Mouse (Mus musculus): Measurements from ENCODE around the gene Nedd9. TPM values are rescaled to one million over a fixed set of nuclear protein-coding genes. Genes with fewer than 3 reads are reported as not detected.

Nedd9 gene
- total and polyA plus RNA-seq, 3 experiments: 0.49 to 1.4 TPM; not detected in 1

- Histone ChIP-seq H3K4me3 (ENCODE audit: low read depth, low read length) (no peak overlapping the region), H3K4me1 (ENCODE audit: insufficient read depth, low read depth, low read length) (peaks cover 3% of the 10 kb centered on the region; the same call in 1 of the 2 replicates), H3K27me3 (ENCODE audit: insufficient read depth, low read length) (no peaks in the 10 kb centered on the region), H3K36me3 (replicated peaks) (no peaks in the 10 kb centered on the region), H3K9me3 (replicated peaks) (no peaks in the 10 kb centered on the region)
- DNase-seq (ENCODE audit: low spot score): no peak
- TF ChIP-seq GATA2 (IDR thresholded peaks at IDR 0.05; ENCODE audit: borderline replicate concordance, low read depth, low read length) (no peak), POLR2AphosphoS5 (IDR thresholded peaks at IDR 0.05; ENCODE audit: insufficient replicate concordance, low read depth, low read length) (no peak), CTCF (IDR thresholded peaks at IDR 0.05; ENCODE audit: low read depth, low read length) (no peak), GATA1 (IDR thresholded peaks at IDR 0.05; ENCODE audit: borderline replicate concordance, low read length) (no peak), TAL1 (conservative IDR thresholded peaks at IDR 0.05; ENCODE audit: low read depth, low read length) (no peak)
- ATAC-seq (ENCODE audit: extremely low read depth, insufficient number of reproducible peaks, low FRiP score, poor library complexity, severe bottlenecking): no peak
These were observed 108.7 kb downstream of the Nedd9 start for GRCm38 (mm10) chr13:41378462-41378861.

- TF ChIP-seq CTCF (IDR thresholded peaks at IDR 0.05; ENCODE audit: low read depth, low read length): no peak
- no peak for TF ChIP-seq POLR2AphosphoS5 (IDR thresholded peaks at IDR 0.05; ENCODE audit: insufficient replicate concordance, low read depth, low read length)
- TF ChIP-seq GATA2 (IDR thresholded peaks at IDR 0.05; ENCODE audit: borderline replicate concordance, low read depth, low read length): no peak
- TF ChIP-seq GATA1 (IDR thresholded peaks at IDR 0.05; ENCODE audit: borderline replicate concordance, low read length): no peak
- no peak for TF ChIP-seq TAL1 (conservative IDR thresholded peaks at IDR 0.05; ENCODE audit: low read depth, low read length)
- Histone ChIP-seq H3K36me3 (replicated peaks) (no peaks in the 10 kb centered on the region), H3K4me1 (ENCODE audit: insufficient read depth, low read depth, low read length) (peaks cover 6% of the 10 kb centered on the region; the same call in 1 of the 2 replicates), H3K4me3 (ENCODE audit: low read depth, low read length) (no peak overlapping the region), H3K27me3 (ENCODE audit: insufficient read depth, low read length) (no peaks in the 10 kb centered on the region), H3K9me3 (replicated peaks) (no peaks in the 10 kb centered on the region)
- DNase-seq (ENCODE audit: low spot score) (no peak), ATAC-seq (ENCODE audit: extremely low read depth, insufficient number of reproducible peaks, low FRiP score, poor library complexity, severe bottlenecking) (no peak)
These were observed 109.3 kb downstream of the Nedd9 start for GRCm38 (mm10) chr13:41377856-41378255.

- DNase-seq (ENCODE audit: low spot score) (no peak), ATAC-seq (ENCODE audit: extremely low read depth, insufficient number of reproducible peaks, low FRiP score, poor library complexity, severe bottlenecking) (no peak)
- H3K36me3 ChIP-seq (replicated peaks): no peaks in the 10 kb centered on the region
- TF ChIP-seq GATA1 (IDR thresholded peaks at IDR 0.05; ENCODE audit: borderline replicate concordance, low read length) (no peak), GATA2 (IDR thresholded peaks at IDR 0.05; ENCODE audit: borderline replicate concordance, low read depth, low read length) (no peak), POLR2AphosphoS5 (IDR thresholded peaks at IDR 0.05; ENCODE audit: insufficient replicate concordance, low read depth, low read length) (no peak), CTCF (IDR thresholded peaks at IDR 0.05; ENCODE audit: low read depth, low read length) (no peak), TAL1 (conservative IDR thresholded peaks at IDR 0.05; ENCODE audit: low read depth, low read length) (no peak)
- H3K9me3 ChIP-seq (replicated peaks): no peaks in the 10 kb centered on the region
- no peak overlapping the region for H3K4me3 ChIP-seq (ENCODE audit: low read depth, low read length)
- no peaks in the 10 kb centered on the region for H3K27me3 ChIP-seq (ENCODE audit: insufficient read depth, low read length)
- peaks cover 9% of the 10 kb centered on the region; the same call in 1 of the 2 replicates for H3K4me1 ChIP-seq (ENCODE audit: insufficient read depth, low read depth, low read length)
These were observed 110.1 kb downstream of the Nedd9 start for GRCm38 (mm10) chr13:41377011-41377431.

GRCm38 (mm10) chr13:41376111-41376510 is 111.1 kb downstream of the Nedd9 start:
- H3K9me3 ChIP-seq (replicated peaks): no peaks in the 10 kb centered on the region
- 0 out of 2 replicates have a peak, but pooled peaks cover 6% of the 10 kb centered on the region for H3K4me1 ChIP-seq (ENCODE audit: insufficient read depth, low read depth, low read length)
- ATAC-seq (ENCODE audit: extremely low read depth, insufficient number of reproducible peaks, low FRiP score, poor library complexity, severe bottlenecking) (no peak), DNase-seq (ENCODE audit: low spot score) (no peak)
- no peaks in the 10 kb centered on the region for H3K27me3 ChIP-seq (ENCODE audit: insufficient read depth, low read length)
- TF ChIP-seq POLR2AphosphoS5 (IDR thresholded peaks at IDR 0.05; ENCODE audit: insufficient replicate concordance, low read depth, low read length) (no peak), GATA1 (IDR thresholded peaks at IDR 0.05; ENCODE audit: borderline replicate concordance, low read length) (no peak), CTCF (IDR thresholded peaks at IDR 0.05; ENCODE audit: low read depth, low read length) (no peak), TAL1 (conservative IDR thresholded peaks at IDR 0.05; ENCODE audit: low read depth, low read length) (no peak), GATA2 (IDR thresholded peaks at IDR 0.05; ENCODE audit: borderline replicate concordance, low read depth, low read length) (no peak)
- H3K36me3 ChIP-seq (replicated peaks): no peaks in the 10 kb centered on the region
- H3K4me3 ChIP-seq (ENCODE audit: low read depth, low read length): no peak overlapping the region

- H3K4me1 ChIP-seq (ENCODE audit: insufficient read depth, low read depth, low read length): 0 out of 2 replicates have a peak, but pooled peaks cover 6% of the 10 kb centered on the region
- no peak for ATAC-seq (ENCODE audit: extremely low read depth, insufficient number of reproducible peaks, low FRiP score, poor library complexity, severe bottlenecking)
These were observed 111.5 kb downstream of the Nedd9 start for GRCm38 (mm10) chr13:41375696-41376095.

GRCm38 (mm10) chr13:41374886-41375285 is 112.3 kb downstream of the Nedd9 start:
- ATAC-seq (ENCODE audit: extremely low read depth, insufficient number of reproducible peaks, low FRiP score, poor library complexity, severe bottlenecking) (no peak), DNase-seq (ENCODE audit: low spot score) (no peak)
- H3K27me3 ChIP-seq (ENCODE audit: insufficient read depth, low read length): no peaks in the 10 kb centered on the region
- 0 out of 2 replicates have a peak, but pooled peaks cover 6% of the 10 kb centered on the region for H3K4me1 ChIP-seq (ENCODE audit: insufficient read depth, low read depth, low read length)
- TF ChIP-seq GATA1 (IDR thresholded peaks at IDR 0.05; ENCODE audit: borderline replicate concordance, low read length) (no peak), POLR2AphosphoS5 (IDR thresholded peaks at IDR 0.05; ENCODE audit: insufficient replicate concordance, low read depth, low read length) (no peak), CTCF (IDR thresholded peaks at IDR 0.05; ENCODE audit: low read depth, low read length) (no peak), GATA2 (IDR thresholded peaks at IDR 0.05; ENCODE audit: borderline replicate concordance, low read depth, low read length) (no peak), TAL1 (conservative IDR thresholded peaks at IDR 0.05; ENCODE audit: low read depth, low read length) (no peak)
- H3K4me3 ChIP-seq (ENCODE audit: low read depth, low read length): no peak overlapping the region
- no peaks in the 10 kb centered on the region for H3K36me3 ChIP-seq (replicated peaks)
- H3K9me3 ChIP-seq (replicated peaks): no peaks in the 10 kb centered on the region

More at GRCm38 (mm10) chr13:41375696-41376095, 111.5 kb downstream of the Nedd9 start:
- TF ChIP-seq GATA1 (IDR thresholded peaks at IDR 0.05; ENCODE audit: borderline replicate concordance, low read length) (no peak), TAL1 (conservative IDR thresholded peaks at IDR 0.05; ENCODE audit: low read depth, low read length) (no peak), CTCF (IDR thresholded peaks at IDR 0.05; ENCODE audit: low read depth, low read length) (no peak), POLR2AphosphoS5 (IDR thresholded peaks at IDR 0.05; ENCODE audit: insufficient replicate concordance, low read depth, low read length) (no peak), GATA2 (IDR thresholded peaks at IDR 0.05; ENCODE audit: borderline replicate concordance, low read depth, low read length) (no peak)
- H3K4me3 ChIP-seq (ENCODE audit: low read depth, low read length): no peak overlapping the region
- no peak for DNase-seq (ENCODE audit: low spot score)
- no peaks in the 10 kb centered on the region for H3K9me3 ChIP-seq (replicated peaks)
- H3K27me3 ChIP-seq (ENCODE audit: insufficient read depth, low read length): no peaks in the 10 kb centered on the region
- no peaks in the 10 kb centered on the region for H3K36me3 ChIP-seq (replicated peaks)
